Mouse (Mus musculus) central nervous system, embryonic 18 days (tissue): Measurements from ENCODE around the gene Gsx2. TPM values are rescaled to one million over a fixed set of nuclear protein-coding genes. Genes with fewer than 3 reads are reported as not detected.

Experiments
- polyA plus RNA-seq: library from polyadenylated mRNA; depleted of rRNA; stranded (reverse); fragments of >200 nt; gene quantifications from 2 replicates; pipeline ENCODE4 v1.2.3, GENCODE M21; 2012; rRNA removed

Gene Gsx2
- polyA plus RNA-seq, result 1.7 and 2.3 TPM in 2 replicates

GRCm38 (mm10) chr5:75075383-75075941 is at the start of gene Gsx2:
TSS of gene Gsx2 (plus strand) at chr5:75075601.

GRCm38 (mm10) chr5:75044310-75044904 is 31.0 kb upstream of the Gsx2 start, which contains the start of gene Chic2:
TSS of gene Chic2 (minus strand) at chr5:75044774.

Other genes with a start within 250 kb of the Gsx2 start
- gene Chic2, start 30.8 kb upstream of the Gsx2 start, polyA plus RNA-seq, result 30.3 and 32.5 TPM in 2 replicates
- gene Pdgfra, start 76.7 kb downstream of the Gsx2 start, polyA plus RNA-seq, result 17.0 and 19.6 TPM in 2 replicates